Mouse (Mus musculus) stomach, embryonic 14.5 days (tissue): Measurements from ENCODE around the gene Gm48551. TPM values are rescaled to one million over a fixed set of nuclear protein-coding genes. Genes with fewer than 3 reads are reported as not detected.

Experiments used
- ATAC-seq: fragments of 200-750 bp; cut with Nextera tagmentation; 2 replicates; pipeline ENCODE4 v1.8.0; 2017; ENCODE audit warnings: low read depth, moderate TSS enrichment; ENCODE audit not compliant: insufficient number of reproducible peaks, insufficient read depth, low FRiP score
- H3K27ac ChIP-seq: fragments of 300-500 bp; sonication (generic); 2 replicates; pipeline ENCODE4 v1.5.1; 2014; ENCODE audit warnings: mild to moderate bottlenecking, low read length, moderate library complexity, mixed read lengths
- H3K27me3 ChIP-seq: fragments of 300-500 bp; sonication (generic); 2 replicates; pipeline ENCODE4 v1.6.1; 2014; ENCODE audit warnings: low read length, control low read depth, mixed read lengths; ENCODE audit not compliant: control insufficient read depth, insufficient read depth
- H3K36me3 ChIP-seq: fragments of 300-500 bp; sonication (generic); 2 replicates; pipeline ENCODE4 v1.6.1; 2014; ENCODE audit warnings: mild to moderate bottlenecking, control low read depth, low read length, moderate library complexity, mixed read lengths; ENCODE audit not compliant: control insufficient read depth, insufficient read depth
- H3K4me1 ChIP-seq: fragments of 300-500 bp; sonication (generic); 2 replicates; pipeline ENCODE4 v1.6.1; 2014; ENCODE audit warnings: low read length, control low read depth, mixed read lengths; ENCODE audit not compliant: control insufficient read depth, insufficient read depth
- H3K4me2 ChIP-seq: fragments of 300-500 bp; sonication (generic); replicated peaks from 2 replicates; pipeline ENCODE4 v1.6.1; 2014; ENCODE audit warnings: low read depth, low read length, control low read depth
- H3K4me3 ChIP-seq: fragments of 300-500 bp; sonication (generic); 2 replicates; pipeline ENCODE4 v1.5.1; 2014; ENCODE audit warnings: low read depth, low read length, control low read depth
- H3K9ac ChIP-seq: fragments of 300-500 bp; sonication (generic); replicated peaks from 2 replicates; pipeline ENCODE4 v1.6.1; 2014; ENCODE audit warnings: low read depth, mild to moderate bottlenecking, control low read depth, low read length, moderate library complexity, mixed read lengths
- H3K9me3 ChIP-seq: fragments of 300-500 bp; sonication (generic); 2 replicates; pipeline ENCODE4 v1.6.1; 2016; ENCODE audit warnings: low read depth, low read length, control low read depth; ENCODE audit not compliant: control insufficient read depth
- WGBS: fragments of 180-500 bp; shearing (Covaris S2); extraction: QIAGEN DNeasy Blood & Tissue Kit; methylation state at CpG from one replicate; pipeline ENCODE4 v1.1.7; 2014; 5-methylcytosine and 5-hydroxymethylcytosine counted together
- polyA plus RNA-seq: library from polyadenylated mRNA; unstranded; fragments of >200 nt; fragmentation: Nextera tagmentation; extraction: Ambion mirVana; gene quantifications from 2 replicates; pipeline ENCODE4 v1.2.1, GENCODE M21; 2014

Gm48551 gene
- polyA plus RNA-seq, 1 experiment from 2014 or later, result 4.1 TPM

GRCm38 (mm10) chr10:81393456-81394063 is 9.3 kb downstream of the Gm48551 start:
- Histone ChIP-seq H3K36me3 (peaks cover 9% of the 10 kb centered on the region), H3K27me3 (no peaks in the 10 kb centered on the region), H3K9me3 (no peaks in the 10 kb centered on the region), H3K4me2 (peak overlapping the region; percentile 59), H3K4me1 (peaks cover 21% of the 10 kb centered on the region), H3K4me3 (peak overlapping the region; percentile 25), H3K27ac (peak overlapping the region; percentile 70), H3K9ac (peak overlapping the region; percentile 0; the same call in 1 of the 2 replicates)
- 4% methylated on average over 19 of the region's 19 CpGs for WGBS
- no peak for ATAC-seq

GRCm38 (mm10) chr10:81395127-81395526 is 10.9 kb downstream of the Gm48551 start:
- H3K4me2 ChIP-seq, result no peak overlapping the region
- no peaks in the 10 kb centered on the region for H3K27me3 ChIP-seq
- peaks cover 13% of the 10 kb centered on the region for H3K4me1 ChIP-seq
- ATAC-seq, result no peak
- 14% methylated on average over 5 of the region's 5 CpGs for WGBS
- H3K9ac ChIP-seq, result no peak overlapping the region
- H3K36me3 ChIP-seq, result peaks cover 16% of the 10 kb centered on the region
- no peaks in the 10 kb centered on the region for H3K9me3 ChIP-seq
- no peak overlapping the region for H3K27ac ChIP-seq
- H3K4me3 ChIP-seq, result no peak overlapping the region

DNA sequence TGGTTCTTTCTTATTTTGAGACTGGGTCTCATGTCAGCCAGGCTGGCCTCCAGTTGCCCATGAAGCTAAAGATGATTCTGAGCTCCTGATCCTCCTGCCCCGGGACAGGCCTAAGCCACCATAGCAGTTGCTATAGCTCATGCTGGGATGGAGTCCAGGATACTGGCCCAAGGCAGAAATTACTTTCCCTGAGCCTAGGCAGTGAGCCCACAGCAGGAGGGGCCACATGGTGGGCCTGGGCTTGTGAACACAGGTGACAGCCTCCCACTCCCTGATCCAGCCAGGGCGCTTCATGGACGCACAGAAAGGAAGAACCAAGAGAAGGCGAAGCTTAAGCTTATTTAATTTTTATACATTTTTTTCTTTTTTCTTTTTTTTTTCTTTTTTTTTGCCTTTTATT is 11.6 kb downstream of the Gm48551 start:
- no peak overlapping the region for H3K4me3 ChIP-seq
- peaks cover 13% of the 10 kb centered on the region for H3K4me1 ChIP-seq
- H3K9me3 ChIP-seq, result no peaks in the 10 kb centered on the region
- no peak overlapping the region for H3K9ac ChIP-seq
- WGBS, result 85% methylated on average over 4 of the region's 4 CpGs
- no peaks in the 10 kb centered on the region for H3K27me3 ChIP-seq
- peaks cover 22% of the 10 kb centered on the region for H3K36me3 ChIP-seq
- no peak overlapping the region for H3K4me2 ChIP-seq
- H3K27ac ChIP-seq, result no peak overlapping the region
- no peak for ATAC-seq

DNA sequence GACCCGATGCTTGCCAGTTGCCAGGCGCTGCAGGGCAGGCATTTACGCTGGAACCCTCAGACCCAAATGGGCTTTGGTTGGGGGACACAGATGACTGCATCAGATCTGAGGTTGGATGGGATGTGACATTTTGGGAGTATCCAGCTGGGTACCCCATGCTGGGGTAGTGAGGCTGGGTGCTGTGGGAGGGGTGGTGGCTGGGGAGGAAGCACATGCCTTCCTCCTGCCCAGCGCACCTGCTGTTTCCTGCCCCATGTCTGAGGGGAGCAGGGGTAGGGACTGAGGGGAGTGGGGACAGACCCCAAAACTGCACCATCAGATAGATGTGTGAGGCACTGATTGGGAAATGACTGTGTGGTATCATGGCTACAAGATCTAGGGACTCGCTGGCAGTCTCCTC is 12.5 kb downstream of the Gm48551 start:
- H3K27ac ChIP-seq, result no peak overlapping the region
- 75% methylated on average over 5 of the region's 5 CpGs for WGBS
- H3K4me1 ChIP-seq, result peaks cover 19% of the 10 kb centered on the region
- H3K36me3 ChIP-seq, result peaks cover 22% of the 10 kb centered on the region
- no peaks in the 10 kb centered on the region for H3K27me3 ChIP-seq
- H3K4me3 ChIP-seq, result no peak overlapping the region
- ATAC-seq, result no peak
- H3K4me2 ChIP-seq, result no peak overlapping the region
- H3K9ac ChIP-seq, result no peak overlapping the region
- no peaks in the 10 kb centered on the region for H3K9me3 ChIP-seq

- H3K9me3 ChIP-seq, result no peaks in the 10 kb centered on the region
- H3K4me3 ChIP-seq, result no peak overlapping the region
- peaks cover 28% of the 10 kb centered on the region for H3K36me3 ChIP-seq
- H3K4me2 ChIP-seq, result no peak overlapping the region
- 69% methylated on average over 5 of the region's 5 CpGs for WGBS
- ATAC-seq, result no peak
- H3K9ac ChIP-seq, result no peak overlapping the region
- no peak overlapping the region for H3K27ac ChIP-seq
- H3K27me3 ChIP-seq, result no peaks in the 10 kb centered on the region
- H3K4me1 ChIP-seq, result peaks cover 25% of the 10 kb centered on the region
Measured at GRCm38 (mm10) chr10:81399296-81399695, 15.0 kb downstream of the Gm48551 start.

DNA sequence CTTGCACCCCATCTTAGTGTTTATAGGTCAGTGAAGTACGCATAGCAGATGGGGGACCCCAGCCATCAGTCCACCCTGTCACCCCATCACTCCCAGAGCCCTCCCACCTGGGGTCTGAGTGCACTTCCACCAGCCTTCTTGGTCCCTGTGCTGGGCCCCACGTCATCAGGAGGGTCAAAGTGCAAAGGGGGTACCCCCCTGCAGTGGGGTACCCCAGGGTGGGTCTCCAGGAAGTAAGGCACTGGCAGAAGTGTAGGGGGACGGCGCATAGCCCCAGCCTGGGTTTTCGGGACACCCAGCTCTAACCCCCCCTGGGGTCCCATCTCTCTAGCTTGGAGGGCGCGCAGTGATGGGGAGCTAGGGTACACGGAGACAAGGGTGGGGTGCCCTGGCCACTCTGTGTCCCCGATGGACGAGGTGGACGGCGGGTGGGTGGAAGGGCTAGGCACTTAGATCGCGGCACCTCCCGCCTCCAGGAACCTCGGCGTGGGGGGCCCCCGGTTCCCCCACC is 15.6 kb downstream of the Gm48551 start:
- no peaks in the 10 kb centered on the region for H3K27me3 ChIP-seq
- H3K4me3 ChIP-seq, result no peak overlapping the region
- no peak overlapping the region for H3K4me2 ChIP-seq
- WGBS, result 81% methylated on average over 18 of the region's 18 CpGs
- peaks cover 32% of the 10 kb centered on the region for H3K36me3 ChIP-seq
- no peak overlapping the region for H3K9ac ChIP-seq
- no peaks in the 10 kb centered on the region for H3K9me3 ChIP-seq
- ATAC-seq, result no peak
- H3K27ac ChIP-seq, result no peak overlapping the region
- H3K4me1 ChIP-seq, result peaks cover 25% of the 10 kb centered on the region

DNA sequence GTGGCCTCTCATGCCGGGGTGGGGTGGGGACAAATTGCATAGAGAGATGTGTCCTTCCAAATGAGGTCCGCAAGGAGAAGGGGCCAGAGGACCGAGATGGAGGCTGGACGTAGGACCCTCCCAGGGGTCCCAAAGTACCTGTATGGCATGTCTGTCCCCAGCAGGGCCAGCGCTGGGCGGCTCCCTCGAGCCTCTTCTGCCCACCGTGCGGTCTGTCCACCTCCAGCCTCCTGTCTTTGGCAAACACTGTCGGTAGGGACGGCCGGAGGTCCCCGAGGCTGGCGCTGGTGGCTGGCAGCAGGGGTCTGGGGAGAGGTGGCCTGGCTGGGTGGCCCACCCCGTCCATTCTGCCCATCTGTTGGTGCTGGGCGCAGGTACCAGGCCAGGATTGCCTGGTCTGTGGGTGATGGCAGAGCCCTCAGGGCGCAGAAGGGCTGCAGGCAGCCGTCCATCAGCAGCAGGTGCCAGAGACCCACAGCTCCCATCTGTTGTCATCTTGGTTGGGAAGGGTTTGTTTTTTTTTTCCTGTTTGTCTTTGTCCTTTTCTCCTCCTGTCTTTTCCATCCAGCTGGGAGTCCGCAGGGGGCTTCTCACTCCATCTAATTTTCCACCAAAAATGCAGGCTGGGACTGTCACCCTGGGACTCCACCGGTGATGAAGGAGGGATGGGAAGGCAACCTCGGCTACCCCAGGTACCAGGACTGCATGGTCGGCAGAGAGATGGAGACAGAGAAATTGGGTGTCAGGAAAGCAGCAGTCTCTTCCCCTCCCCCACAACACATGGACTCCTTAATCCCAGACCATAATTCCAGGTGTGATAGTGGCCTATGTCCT is 16.3 kb downstream of the Gm48551 start:
- peaks cover 25% of the 10 kb centered on the region for H3K4me1 ChIP-seq
- WGBS, result 60% methylated on average over 22 of the region's 22 CpGs
- H3K9me3 ChIP-seq, result no peaks in the 10 kb centered on the region
- H3K9ac ChIP-seq, result no peak overlapping the region
- H3K27ac ChIP-seq, result no peak overlapping the region
- no peaks in the 10 kb centered on the region for H3K27me3 ChIP-seq
- H3K36me3 ChIP-seq, result peaks cover 35% of the 10 kb centered on the region
- ATAC-seq, result no peak
- no peak overlapping the region for H3K4me2 ChIP-seq
- no peak overlapping the region for H3K4me3 ChIP-seq

DNA sequence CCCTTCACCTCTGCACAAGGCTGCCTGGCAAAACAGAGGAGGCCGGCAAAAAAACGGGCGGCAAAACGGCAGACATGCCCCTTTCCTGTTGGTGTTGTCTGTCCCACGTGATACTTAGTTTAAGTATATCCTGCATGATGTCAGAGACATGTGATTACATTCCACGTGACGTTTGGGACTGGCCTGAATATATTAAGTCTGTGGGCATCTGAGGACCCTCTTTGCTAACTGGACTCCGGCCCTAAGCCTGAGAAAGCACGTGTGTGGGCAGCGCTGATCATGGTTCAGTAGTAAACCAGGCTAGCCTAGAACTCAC is 16.9 kb downstream of the Gm48551 start:
- Histone ChIP-seq H3K27me3 (no peaks in the 10 kb centered on the region), H3K9me3 (no peaks in the 10 kb centered on the region), H3K27ac (peak overlapping the region; percentile 85; the same call in 1 of the 2 replicates), H3K4me2 (0 out of 2 replicates have a peak overlapping the region, but pooled peaks have one; percentile 3), H3K4me1 (peaks cover 25% of the 10 kb centered on the region), H3K4me3 (no peak overlapping the region), H3K36me3 (peaks cover 41% of the 10 kb centered on the region), H3K9ac (no peak overlapping the region)
- WGBS, result 33% methylated on average over 10 of the region's 10 CpGs
- ATAC-seq, result no peak
